Mouse (Mus musculus) brain, adult 2 months (tissue): ENCODE measurements around the gene Brip1.

Experiments used
- DNase-seq: peaks from one replicate; pipeline ENCODE4 v3.0.0; 2011; ENCODE audit warnings: low read depth, low spot score

Gene Brip1

DNA sequence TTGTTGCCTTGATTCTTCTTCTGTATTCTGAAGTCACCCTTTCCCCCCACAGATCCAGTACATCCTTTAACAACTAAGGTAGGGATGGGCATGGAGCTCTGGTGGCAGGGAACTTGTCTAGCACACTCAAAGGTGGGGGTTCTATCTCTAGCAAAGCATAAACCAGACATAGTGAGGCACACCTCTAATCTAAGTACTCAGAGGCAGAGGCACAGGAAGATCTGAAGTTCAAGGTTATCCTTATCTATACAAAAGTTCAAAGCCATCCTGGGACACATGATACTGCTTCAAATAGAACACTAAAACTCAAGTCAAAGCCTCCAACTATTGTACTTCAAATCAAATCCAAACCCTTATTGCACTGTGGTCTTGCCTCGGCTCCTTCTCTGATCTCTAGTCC lies 85.0 kb downstream of the Brip1 start:
- DNase-seq, result no peak

- DNase-seq, result no peak
Observed at GRCm38 (mm10) chr11:86107276-86107675, 93.7 kb downstream of the Brip1 start.

DNA sequence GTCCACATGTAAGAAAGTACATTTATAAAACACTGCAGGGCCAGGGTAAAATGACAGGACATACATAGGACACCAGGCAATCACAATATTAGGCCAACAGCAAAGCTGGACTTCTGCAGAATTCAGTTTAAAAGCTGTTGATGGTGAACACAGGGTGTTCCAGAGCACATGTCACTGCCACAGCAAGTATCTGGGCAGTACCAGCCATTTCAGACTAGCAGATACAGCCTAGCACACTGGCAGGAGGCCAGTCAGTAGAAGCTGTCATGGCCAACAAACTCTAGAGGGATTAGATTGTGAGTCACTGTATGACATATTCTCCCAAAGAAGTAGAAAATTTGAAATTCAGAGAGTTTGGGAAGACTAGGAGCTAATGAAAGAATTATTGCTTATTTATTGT lies 94.4 kb downstream of the Brip1 start:
- DNase-seq, result no peak

DNA sequence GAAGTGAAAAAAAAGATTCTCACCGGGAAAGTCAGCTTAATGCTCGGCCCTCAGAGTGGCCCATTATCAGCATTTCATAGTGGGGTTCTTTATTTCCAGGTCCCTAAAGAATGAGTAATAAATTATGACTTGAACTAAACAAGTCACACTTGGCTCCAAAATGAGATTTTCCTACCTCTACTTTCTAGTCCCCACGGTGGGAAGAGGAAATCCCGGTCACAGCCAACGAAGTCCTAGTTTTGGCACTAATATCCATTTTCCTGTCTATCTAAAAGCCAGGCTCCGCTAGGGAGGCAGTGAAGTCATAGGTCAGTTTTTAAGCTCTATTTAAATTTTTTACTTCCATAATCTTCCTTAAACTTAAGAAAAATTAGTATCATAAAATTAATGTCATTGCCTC lies 99.8 kb downstream of the Brip1 start:
- DNase-seq, result no peak

DNA sequence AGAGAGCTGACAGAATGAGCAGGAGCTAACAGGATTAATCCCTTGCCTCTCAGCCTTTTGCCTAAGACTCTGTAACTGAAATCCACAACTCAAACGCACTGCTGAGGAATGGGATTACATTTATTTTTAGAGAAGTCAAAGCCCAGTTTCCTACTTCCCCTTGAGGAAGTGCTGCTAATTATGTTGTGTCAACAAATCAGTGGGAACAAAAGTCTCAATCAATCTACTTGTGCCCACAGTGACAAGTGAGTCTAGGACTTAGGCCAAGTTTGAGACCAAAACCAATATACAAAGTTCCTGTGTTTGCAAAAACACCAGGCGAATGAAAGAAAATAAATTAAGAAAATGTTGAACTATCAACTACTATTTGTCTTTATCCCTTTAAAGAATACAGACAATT lies 101.7 kb downstream of the Brip1 start:
- DNase-seq, result no peak

GRCm38 (mm10) chr11:86088815-86089214 lies 112.2 kb downstream of the Brip1 start:
- no peak for DNase-seq

DNA sequence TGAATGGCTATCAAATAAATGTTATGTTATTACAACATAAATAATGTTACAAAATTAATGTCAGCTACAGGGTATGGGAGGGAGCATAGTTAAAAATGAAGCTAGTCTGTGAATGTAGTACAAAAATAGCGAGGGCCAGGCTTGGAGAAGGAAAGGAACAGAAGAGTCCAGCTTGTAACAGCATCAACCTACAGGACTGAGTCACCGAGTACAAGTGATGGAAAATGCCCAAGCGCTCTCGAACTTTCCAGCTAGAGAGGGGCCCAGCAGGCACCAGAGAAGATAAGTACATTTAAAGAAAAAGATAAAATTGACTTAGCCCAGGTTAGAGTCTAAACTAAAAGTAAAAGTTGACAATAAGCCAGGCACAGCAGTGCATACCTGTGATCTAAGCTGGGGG lies 116.5 kb downstream of the Brip1 start:
- peak; percentile 60 for DNase-seq

DNA sequence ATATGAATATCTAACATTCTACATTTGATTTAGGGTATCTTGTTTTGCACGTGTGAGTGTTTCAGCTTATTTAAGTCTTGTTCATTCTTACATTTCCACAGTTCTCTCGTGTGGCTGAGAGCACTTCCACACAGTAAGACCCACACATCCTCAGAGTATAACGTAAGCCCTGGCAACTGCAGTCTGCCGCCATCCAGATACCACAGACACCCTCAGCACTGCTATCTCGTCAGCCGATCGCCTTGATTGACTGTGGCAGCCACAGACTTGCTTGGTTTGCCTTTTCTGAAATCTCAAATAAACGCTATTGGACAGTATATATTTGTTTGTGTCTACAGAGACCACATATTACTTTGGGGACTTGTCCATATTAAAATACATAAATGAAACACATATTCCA lies 123.0 kb downstream of the Brip1 start:
- peak; percentile 12 for DNase-seq

GRCm38 (mm10) chr11:86076966-86077365 lies 124.0 kb downstream of the Brip1 start:
- DNase-seq, result no peak

DNA sequence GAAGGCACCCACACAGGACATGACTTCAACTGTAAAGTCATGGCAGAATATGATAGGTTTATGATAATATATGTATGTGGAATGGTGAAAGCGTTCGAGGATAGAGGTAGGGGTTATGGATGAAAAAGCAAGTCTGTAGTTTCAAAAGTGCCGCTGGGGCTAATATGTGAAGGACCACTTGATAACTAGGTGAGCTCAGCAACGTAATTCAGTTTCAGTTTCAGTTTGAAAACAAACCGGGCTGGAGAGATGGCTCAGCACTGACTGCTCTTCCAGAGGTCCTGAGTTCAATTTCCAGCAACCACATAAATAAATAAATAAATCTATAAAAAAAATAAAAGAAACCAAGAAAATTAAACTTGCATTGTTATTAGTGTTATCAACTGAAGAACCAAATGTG lies 124.6 kb downstream of the Brip1 start:
- DNase-seq, result no peak

DNA sequence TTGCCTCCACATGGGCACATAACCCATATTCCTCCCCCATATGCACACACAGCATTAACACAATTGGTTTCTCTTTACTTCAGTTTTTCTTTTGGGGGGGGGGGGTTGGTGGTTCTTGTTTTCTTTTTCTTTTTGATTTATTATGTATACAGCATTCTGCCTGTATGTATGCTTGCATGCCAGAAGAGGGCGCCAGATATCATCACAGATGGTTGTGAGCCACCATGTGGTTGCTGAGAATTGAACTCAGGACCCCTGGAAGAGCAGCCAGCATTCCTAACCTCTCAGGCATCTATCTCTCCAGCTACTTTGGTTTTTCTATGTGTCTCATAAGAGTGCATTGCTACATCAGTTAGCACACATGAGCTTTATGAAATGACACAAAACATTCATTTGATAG lies 125.6 kb downstream of the Brip1 start:
- DNase-seq, result no peak

DNA sequence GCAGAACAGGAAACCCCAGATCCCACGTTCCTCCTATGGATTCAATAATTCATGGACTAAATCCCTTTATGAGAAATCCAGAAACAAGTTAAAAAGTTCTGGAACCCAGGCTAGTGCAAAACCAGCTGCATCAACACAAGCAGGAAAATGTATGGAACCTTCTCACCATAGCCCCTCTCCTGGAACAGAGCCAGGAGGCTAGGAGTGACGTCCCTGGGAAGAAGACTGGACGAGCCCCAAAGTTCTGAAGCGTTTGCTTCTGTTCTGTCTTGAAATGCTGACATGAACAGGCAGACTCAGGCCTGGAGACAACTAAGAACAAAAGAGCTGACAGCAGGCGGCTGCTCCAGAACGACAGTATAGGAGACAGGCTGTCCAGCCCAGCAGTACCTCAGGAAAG lies 132.3 kb downstream of the Brip1 start:
- DNase-seq, result no peak

- peak; percentile 66 for DNase-seq
Observed at GRCm38 (mm10) chr11:86067154-86067553, 133.8 kb downstream of the Brip1 start.

GRCm38 (mm10) chr11:86064881-86065280 lies 136.1 kb downstream of the Brip1 start:
- no peak for DNase-seq

DNA sequence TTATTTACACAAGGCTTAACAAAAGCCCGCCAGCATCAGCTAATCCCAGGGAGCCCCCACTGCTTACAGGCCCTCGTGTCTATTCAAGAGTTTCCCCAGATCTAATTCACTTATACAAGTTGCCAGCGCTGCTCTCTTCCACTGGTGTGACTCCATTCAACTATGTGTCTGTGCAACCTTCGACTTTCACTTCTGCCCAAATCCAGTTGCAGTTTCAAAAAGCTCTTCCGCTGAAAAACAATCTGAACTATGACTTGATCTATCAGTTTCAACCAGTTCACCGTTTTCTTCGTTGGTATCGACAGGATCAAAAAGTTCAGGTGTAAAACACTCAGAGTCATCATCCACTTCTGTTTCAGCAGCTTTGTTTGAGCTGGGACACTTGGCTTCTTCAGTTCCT lies 139.8 kb downstream of the Brip1 start:
- no peak for DNase-seq

GRCm38 (mm10) chr11:86059123-86059522 lies 141.9 kb downstream of the Brip1 start:
- DNase-seq, result no peak

- no peak for DNase-seq
Observed at GRCm38 (mm10) chr11:86055806-86056205, 145.2 kb downstream of the Brip1 start.

DNA sequence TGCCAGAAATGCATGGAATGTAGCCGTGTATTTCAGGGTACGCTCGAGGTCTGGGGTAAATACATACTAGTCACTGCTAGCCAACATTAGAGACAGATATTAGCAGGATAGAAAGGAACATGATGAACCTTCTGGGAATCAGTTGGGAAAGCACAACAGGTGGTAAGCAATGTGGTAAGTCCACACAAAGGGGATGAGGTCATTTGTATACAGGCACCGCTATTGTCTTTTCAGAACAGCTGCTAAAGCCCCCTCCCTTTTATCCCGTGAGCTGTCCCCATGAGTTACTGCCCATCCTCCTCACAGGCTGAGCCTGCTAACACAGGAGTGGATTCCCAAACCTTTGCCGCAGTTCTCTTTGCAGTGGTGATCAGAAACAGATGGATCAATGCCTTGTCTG lies 149.6 kb downstream of the Brip1 start:
- peak; percentile 4 for DNase-seq

GRCm38 (mm10) chr11:86050430-86051280 lies 150.3 kb downstream of the Brip1 start:
- peak; percentile 19 for DNase-seq

DNA sequence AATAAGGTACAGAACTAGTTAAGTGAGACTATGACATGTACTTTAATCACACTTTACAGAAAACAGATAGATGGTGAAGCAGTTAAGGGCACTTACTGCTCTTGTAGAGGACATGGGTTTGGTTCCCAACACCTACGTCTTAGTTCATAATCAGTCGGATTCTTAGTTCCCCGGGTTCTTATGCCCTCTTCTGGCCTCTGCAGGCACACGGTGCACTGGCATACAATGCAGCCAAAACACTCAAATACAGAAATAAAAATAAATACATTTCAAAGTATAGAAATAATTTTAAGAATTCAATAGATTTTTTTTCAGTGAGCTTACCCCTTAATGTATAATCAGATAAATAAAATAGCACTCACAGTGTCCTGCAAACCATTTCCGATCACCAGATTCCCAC lies 161.0 kb downstream of the Brip1 start:
- DNase-seq, result no peak

GRCm38 (mm10) chr11:86039355-86039754 lies 161.6 kb downstream of the Brip1 start:
- no peak for DNase-seq

DNA sequence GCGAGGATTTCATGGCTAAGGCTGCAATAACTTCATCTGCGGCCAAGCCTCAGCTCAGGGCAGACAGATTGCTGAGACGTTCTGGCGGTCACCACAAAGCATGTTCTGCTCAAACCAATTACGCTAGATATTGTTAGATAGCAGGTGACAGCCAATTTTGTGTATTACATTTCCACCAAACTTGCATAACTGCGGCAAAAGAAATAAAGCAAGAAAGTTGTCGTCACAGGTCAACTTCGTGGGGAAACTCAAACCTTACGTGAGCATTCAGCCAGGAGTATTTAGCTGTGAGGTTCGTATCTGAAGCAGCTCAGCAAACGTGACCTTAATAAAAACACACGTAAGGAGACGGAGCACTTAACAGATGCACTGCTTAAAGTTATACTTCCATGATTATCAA lies 162.3 kb downstream of the Brip1 start:
- DNase-seq, result no peak

GRCm38 (mm10) chr11:86032910-86033309 lies 168.1 kb downstream of the Brip1 start:
- no peak for DNase-seq

DNA sequence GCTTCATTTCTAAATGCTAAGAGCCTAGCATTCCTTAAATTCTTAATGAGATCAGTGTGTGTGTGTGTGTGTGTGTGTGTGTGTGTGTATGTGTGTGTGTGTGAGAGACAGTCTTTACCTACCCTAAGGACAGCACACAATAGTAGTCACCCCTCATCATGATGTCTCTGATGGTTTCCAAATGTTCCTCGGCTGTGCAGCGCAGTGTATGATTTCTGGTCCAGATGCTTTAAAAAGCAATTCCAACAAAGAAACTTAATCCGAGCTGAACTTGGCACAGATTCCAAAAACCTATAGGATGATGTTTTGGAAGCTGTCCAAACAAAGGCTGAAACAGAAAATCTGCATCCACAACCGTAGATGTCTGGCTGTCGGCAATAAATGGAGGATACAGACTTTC lies 173.0 kb downstream of the Brip1 start:
- no peak for DNase-seq
